Mouse (Mus musculus) heart, postnatal 36 days (tissue): ENCODE data around the gene Alg9. TPM values are rescaled to one million over a fixed set of nuclear protein-coding genes. Genes with fewer than 3 reads are reported as not detected.
A peak's percentile ranks its signal among the peaks of the same experiment; 100 is the strongest.

Experiments
- DNase-seq, 2 experiments: peaks; one replicate each; pipeline ENCODE4 v3.0.0; 2021 to 2022
- intact Hi-C: fragments of 180-260 bp; cut with DNase I; formaldehyde crosslinking; loops from one replicate; pipeline ENCODE4 v1.15.1; 2025
- total RNA-seq, 2 experiments: library from RNA; stranded (reverse); gene quantifications; 2 replicates each; pipeline ENCODE4 v1.2.3; 2021

Alg9 gene
- total RNA-seq, 2 experiments from 2014 or later, result 8.9 to 10.0 TPM

DNA sequence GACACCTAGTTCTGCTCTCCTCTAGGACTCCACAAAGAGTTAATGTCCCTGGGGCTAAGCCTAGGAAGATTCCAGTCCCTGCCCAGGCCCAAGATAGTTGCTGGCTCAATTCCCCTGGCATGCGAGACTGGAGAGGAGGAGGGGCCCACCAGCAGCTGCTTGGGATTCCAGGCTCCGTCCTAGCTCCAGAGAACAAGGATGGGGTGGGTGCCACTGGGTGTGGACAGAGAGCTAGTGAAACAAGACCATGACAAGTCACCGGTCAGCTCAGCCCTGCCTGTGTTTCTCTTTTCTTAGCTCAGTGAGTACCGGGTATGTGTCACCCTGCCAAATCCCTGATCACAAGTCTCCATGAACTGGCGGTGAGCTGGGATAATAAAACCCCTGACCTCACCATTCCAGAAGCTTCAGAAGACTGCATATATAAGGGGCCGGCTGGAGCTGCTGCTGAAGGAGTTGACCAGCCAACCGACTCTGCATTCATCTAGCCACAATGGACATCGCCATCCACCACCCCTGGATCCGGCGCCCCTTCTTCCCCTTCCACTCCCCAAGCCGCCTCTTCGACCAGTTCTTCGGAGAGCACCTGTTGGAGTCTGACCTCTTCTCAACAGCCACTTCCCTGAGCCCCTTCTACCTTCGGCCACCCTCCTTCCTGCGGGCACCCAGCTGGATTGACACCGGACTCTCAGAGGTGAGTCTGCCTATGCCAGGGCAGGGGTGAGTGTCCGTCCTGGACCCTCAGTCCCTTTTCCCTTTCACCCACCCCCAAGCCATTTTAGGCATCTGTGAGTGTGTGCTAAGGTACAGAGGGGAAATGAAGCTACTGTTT is 21.8 kb upstream of the Alg9 start:
- intact Hi-C loops, result no loop called here
- peak; percentile 82 to 85 for DNase-seq

DNA sequence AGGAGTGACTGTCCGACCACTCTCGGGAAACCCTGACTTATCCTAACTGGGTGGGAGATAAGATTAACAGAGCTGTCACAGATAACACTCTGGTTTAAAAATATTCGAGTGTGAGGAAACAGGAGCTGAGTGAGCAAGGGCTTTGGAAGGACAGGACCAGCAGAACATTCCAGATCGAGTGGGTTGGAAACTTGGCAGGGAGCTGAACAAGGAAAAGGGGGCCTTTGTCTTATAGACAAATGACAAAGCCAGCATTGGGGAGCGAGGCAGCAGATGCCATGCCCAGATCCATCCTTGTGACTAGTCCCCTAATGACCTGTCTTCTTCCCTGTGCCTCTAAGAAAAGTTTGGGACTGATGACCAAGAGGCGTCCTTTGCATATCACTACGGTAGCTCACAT is 20.9 kb upstream of the Alg9 start:
- intact Hi-C loops, result no loop called here
- peak in 1 of 2 experiments; percentile 32 for DNase-seq

DNA sequence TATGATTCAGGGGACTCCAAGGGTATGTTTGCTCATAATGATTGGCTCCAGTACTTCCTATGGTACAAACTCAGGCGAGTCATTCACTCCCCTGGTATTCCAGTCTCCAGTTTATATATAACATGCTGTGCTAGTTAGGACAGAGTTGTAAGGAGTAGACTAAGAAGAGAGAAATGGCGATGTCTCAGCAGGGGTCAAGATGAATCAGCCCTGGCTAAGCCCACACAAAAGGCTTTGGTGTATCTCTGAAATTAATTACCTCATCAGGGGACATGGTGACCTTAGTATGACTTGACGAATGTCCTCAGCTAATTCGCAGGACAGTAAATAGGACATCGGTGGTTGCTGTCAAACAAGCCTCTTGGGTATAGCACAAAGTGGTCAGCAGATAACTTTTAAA is 18.1 kb upstream of the Alg9 start:
- DNase-seq, result no peak

DNA sequence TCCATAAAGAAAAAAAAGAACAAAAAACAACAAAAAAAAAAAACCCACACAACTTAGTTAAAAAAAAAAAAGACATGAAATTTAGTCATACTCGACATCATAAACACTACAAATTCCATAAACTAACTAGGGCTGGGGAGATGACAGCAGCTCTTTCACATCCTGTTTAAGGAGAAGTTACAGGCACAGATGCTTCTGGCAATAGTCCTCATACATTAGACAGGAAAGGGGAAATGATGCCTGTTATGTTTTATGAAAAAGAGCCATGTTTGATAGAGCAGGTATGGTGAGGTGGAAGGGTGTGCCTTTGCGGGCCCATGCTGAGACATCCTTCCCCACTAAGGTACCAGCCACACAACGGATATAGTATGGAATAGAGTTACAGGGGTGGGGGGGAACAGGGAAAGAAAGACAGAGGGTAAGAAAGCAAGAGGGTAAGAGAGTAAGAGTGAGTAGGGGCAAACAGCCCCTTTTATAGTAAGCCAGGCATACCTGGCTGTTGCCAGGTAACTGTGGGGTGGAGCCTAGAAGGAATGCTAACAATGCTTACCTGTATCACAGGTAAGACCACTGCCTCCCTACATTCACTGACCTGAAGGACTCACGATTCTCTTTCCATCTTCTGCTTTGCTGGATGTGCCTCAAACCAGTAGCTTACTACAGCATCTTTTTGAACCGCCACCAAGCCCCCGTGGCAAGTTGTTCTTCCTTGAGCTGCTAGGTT is 13.1 kb upstream of the Alg9 start:
- intact Hi-C loops, result loop anchor here (10.0 kb wide), 1 partner anchor 317 kb away; no protein-coding TSS in a partner anchor
- DNase-seq, result no peak

More for the DNA sequence above, 18.1 kb upstream of the Alg9 start:
- intact Hi-C loops, result no loop called here

DNA sequence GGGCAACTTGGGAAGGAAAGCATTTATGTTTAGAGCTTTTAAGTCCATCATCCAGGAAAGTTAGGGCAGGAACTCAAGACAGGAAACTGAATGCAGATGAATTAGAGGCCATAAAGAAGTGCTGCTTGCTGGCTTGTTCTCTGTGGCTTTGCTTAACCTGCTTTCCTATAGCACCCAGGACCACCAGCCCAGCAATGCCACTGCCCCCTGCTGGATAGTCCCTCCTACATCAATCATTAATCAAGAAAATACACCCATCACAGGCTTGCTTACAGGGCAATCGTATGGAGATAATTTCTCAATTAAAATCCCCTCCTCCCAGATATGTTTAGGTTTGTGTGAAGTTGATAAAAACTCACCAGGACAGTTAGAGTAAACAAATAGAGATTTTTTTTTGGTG is 11.5 kb upstream of the Alg9 start:
- intact Hi-C loops, result loop anchor here (10.0 kb wide), 1 partner anchor 319 kb away; no protein-coding TSS in a partner anchor

DNA sequence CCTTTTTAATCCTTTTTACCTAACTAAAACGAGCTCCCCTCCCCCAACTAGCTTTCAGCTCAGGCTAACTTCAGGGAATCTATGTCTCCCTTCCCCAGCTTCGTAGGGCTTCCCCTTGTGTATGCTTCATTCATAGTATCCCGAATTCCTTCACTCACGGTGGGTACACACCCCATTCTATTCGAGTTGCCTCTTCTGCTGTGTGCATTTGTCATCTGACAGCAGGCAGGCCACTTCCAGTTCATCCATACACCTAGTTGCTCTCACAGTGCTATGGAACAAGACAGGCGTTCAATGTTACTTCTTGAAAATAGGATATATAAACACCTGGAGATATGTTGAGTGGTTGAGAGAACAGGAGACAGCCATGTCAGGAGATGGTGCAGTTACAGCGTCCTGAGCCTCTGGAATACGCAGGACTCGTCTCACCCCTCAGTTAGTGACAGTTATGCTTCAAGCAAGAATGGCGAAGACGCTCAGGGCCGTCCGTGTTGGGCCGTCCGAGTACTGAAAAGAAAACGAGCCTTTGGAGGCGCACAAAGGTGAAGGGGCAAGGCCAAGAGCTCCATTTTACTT is 7.2 kb upstream of the Alg9 start:
- no peak for DNase-seq
- intact Hi-C loops, result loop anchor here (2.0 to 10.0 kb wide), 5 partner anchors 40 to 323 kb away; partner anchors contain the start of genes Dlat, Nkapd1 and Pih1d2

More for the DNA sequence above, 11.5 kb upstream of the Alg9 start:
- DNase-seq, result no peak

DNA sequence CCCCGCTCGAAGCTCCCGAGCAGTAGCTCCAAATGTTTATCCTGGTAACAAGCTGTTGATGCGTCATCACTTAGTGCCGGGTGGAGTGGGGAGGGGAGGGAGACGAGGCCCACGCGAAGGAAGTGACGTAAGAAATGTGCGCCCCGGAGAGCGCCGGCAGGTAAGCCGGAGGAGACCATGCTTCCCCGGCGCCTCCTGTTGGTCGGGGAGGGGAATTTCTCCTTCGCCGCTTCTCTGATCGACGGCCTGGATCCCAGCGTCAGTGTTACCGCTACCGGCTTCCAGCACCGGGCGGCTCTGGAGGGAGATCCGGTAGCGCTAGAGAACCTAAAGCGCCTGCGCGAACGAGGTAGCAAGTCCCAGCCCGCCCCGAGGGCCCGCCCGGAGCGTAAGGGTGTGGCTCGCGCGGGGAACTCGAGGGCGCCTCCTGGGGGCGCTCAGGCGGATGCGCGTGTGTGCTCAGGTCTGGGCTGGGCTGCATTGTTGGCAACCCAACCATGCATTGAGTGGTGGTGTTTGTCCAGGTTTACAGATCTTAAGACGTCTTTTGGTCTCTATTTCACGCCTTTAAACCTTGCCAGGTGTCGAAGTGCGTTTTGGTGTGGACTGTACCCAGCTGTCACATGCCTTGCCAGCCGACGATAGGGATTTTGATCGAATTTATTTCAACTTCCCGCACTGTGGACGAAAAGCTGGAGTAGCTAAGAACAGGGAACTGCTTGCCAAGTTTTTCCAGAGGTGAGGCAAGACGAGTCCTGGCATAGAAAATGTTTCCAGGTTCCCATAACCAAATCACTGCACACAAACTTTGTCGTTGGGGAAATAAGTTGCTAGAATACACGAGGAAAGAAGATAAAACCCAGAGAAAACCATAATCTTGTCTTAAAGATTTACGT is 6.5 kb upstream of the Alg9 start, which contains the start of gene Fdxacb1:
Gene Fdxacb1, plus strand, starts transcription at position 130 of the 896 bp plus-strand sequence.
- DNase-seq, result peak; percentile 97 to 99
- intact Hi-C loops, result loop anchor here (2.0 to 10.0 kb wide), 5 partner anchors 41 to 324 kb away; partner anchors contain the start of genes Dlat, Nkapd1 and Pih1d2

DNA sequence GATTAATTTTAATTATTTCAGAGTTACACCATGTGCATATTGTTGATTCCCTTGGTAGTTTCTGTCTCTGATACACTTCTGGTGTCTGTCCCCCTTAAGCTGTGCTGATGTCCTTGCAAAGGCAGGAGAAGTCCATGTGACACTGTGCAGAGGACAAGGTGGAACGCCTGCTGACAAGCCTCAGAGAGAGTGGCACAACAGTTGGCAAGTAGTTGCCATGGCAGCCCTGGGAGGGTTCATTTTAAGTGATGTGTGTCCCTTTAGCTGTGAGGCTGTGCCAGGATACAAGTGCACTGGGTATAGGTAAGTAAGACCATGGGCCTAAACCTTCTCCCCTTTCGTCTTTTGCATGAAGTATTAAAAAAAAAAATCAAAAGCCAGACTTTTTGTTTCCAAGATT is 4.8 kb upstream of the Alg9 start:
- intact Hi-C loops, result no loop called here
- DNase-seq, result no peak

DNA sequence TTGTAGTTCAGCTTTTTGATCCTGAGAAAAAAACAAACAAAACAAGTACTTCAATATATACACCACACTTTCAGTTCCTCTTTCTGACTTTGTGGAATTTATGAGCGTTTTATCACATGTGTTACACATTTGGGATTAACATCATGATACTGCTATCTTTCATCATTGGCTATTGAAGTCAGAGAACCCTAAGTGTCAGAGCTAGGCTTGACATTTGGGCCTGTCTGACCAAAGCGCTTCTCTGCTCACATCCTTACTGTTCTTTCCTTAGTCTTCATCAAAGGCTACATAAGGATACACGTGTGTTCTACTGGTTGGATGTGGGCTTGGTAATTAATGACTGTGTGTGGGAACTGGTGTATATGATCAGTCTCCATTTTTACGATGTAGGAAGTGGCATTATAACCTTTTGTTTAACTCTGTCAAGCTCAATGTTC is 775 bp upstream of the Alg9 start:
- intact Hi-C loops, result no loop called here

DNA sequence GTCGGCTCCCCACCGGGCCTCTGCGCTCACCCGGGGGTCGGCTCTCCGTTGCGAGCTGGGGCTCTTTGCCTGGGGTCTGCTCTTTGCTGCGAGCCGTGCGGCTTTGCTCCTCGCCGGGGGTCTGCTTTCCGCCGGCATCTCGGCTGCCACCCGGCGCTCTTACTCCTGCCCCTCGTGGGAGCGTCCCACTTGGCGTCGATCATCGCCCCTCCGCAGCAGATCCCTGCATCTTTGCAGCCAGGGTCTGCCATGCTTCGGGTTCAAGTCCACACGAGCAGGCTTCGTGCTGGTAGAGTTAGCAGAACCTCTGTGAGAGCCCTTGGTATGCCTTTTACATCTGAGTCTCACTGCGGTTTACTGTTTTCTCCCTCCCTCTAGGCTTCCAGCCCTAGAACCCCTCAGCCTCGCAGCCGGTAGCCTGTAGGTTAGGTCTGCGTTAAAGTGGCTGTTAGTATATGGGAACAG is 875 bp downstream of the Alg9 start:
- peak in 1 of 2 experiments; percentile 15 for DNase-seq

More for the DNA sequence above, 775 bp upstream of the Alg9 start:
- no peak for DNase-seq

DNA sequence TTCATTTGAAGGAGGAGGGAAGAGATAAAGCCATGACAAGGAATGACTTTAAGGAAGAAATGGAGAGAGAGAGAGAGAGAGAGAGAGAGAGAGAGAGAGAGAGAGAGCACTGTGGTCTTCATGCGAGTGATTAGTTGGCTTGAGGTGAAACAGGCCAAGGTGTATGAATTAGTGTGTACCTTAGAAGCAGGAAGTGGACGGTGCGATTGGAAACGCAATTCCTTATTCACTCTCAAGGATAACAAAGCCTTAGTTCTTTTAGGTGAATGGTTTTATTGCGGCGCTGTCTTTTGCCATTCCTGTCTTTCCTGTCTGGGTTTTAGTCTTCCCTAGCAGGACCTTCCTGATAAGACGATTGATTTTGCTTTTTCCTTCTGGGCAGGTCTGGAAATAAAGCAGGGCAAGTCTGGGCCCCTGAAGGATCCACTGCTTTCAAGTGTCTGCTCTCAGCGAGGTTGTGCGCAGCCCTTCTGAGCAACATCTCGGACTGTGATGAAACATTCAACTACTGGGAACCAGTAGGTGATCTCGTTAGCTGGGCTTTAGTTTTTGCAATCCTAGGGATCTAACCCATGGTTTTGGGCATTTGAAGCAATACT is 1.4 kb downstream of the Alg9 start:
- no peak for DNase-seq
- intact Hi-C loops, result no loop called here

More for the DNA sequence above, 875 bp downstream of the Alg9 start:
- intact Hi-C loops, result no loop called here

DNA sequence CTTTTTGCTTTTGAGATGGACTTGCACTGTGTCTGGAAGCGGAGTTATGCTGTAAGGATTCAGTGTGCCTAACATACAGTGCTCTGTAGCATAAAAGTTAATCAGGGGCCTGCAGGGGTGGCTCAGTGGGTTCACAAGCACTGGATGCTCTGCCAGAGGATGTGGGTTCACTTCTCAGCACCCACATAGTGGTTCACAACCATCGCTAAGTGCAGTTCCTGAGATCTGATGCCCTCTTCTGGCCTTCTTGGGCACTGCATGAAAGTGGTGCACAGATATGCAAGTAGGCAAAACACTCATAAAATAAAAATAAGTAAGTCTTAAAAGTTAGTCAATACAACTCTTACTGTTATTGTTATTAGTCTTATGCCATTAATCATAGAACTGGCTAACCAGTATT is 7.3 kb downstream of the Alg9 start:
- intact Hi-C loops, result no loop called here
- peak in 1 of 2 experiments; percentile 41 for DNase-seq

DNA sequence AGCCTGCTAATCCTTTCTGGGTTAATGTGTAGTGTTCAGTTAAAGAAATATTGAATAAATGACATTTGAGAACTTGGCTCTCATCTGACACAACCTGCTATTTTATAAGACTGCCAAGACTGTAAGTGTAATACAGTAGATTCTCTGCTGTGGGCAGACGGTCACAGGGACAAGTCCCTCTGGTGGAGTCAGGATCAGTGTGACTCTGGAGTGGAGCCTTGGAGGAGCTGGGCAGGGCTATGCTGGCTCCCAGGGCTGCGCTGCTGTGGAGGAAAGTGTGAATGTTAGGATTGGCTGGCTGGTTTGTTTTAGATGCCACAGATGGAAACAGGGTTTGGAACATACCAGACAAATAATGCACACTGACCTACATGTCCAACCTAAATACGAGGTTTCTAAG is 20.4 kb downstream of the Alg9 start:
- intact Hi-C loops, result no loop called here
- no peak for DNase-seq

DNA sequence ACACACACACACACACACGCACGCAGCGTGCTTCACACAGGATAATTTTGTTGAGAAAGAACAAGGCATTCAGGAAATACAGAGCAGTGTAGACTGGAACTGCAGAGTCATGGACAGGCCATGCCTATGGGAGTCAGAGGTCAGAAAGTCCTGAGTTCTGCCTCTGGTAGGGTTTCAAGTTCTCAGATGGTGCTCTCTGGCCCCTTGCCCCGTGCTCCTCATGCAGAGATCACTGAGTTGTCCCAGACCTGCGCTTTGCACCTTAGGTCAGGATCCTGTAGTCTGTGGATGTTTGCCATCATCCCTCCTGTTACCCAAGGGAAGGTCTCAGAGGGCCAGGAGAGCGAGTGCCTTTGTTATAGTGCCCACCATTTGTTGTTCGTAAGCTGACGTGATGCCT is 22.0 kb downstream of the Alg9 start:
- DNase-seq, result no peak
- intact Hi-C loops, result no loop called here

DNA sequence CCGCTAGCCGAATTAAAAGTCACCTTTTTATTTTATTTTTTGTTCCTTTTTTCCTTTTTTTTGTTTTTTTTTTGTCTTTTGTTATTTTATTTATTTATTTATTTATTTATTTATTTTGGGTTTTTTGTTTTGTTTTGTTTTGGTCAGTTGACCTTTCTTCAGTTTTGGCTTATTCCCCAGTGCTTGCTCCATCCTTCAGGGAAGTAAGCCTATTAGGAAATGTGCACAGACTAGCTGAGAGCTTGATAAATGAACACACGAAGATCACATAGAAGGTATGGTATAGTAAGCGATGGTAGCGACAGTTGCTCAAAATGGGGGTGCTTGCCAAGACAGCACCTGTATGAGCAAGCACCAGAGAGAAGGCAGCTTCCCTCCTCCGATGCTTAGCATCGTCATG is 22.8 kb downstream of the Alg9 start:
- DNase-seq, result no peak
- intact Hi-C loops, result no loop called here

DNA sequence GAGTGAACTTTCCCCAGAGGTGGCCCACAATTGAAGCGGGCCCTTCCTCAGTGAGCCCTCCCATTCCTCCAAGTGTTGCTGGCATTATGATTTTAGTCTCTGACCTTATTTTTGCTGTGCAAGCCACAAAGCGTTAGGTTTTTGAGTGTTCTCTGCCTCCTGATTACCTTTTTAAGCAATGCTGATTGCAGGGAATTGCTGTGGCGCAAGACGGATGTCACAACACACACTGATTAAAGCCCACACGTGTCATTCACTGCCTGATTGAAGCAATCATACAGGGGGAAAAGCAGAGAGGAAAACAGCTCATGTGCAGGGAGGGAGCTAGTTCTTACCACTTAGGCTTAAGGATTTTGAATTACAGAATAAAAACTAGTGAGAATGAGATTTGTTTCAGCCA is 23.5 kb downstream of the Alg9 start:
- no peak for DNase-seq
- intact Hi-C loops, result no loop called here

DNA sequence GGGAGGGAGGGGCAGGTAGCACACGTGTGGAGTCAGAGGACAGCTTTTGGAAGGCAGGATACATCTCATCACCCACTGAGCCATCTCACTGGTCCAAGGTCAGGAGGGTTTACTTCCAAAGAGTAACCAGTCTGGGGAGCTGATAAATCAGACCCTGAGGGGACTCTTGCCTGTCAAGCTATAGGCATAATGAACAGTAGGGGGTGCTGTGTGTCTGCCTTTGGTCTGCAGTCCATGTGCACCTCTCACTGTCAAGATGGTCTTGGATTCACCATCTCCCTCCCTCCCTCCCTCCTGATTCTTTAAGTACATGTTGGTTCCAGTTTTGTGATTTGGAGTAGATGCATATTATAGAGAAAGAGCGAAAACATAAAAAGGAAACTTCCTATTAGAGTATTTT is 26.2 kb downstream of the Alg9 start:
- intact Hi-C loops, result loop anchor here (1.0 to 2.0 kb wide), 3 partner anchors 208 to 352 kb away; partner anchors contain the start of gene Sik2
- peak; percentile 17 to 26 for DNase-seq

DNA sequence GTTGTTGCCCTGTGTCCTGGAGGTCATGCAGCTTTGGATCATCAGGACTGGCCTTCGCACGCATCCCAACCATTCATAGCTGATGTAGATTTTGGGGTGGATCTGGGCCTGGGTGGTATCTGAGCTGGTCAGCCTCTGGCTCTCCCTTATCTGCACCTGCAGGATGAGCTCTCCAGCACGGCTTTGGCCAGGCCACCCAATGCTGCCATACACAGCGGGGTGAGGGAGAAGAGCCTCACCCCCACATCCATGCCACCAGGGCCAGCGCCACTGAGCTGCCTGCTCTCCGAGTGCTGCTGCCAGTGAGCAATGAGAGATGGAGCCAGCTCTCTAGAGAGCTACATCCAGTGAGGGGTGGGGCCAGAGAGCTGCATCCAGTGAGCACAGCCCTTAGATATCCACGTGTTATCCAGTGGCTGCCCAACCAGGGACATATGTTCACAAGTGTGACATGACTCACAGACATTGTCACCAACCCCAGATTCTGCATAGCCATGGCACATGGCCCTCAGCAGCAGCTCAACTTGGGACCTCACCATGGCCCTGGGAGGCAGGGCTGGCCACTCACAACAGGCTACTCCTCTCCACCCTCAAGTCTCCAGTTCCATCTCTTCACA is 28.3 kb downstream of the Alg9 start:
- intact Hi-C loops, result no loop called here
- DNase-seq, result no peak

DNA sequence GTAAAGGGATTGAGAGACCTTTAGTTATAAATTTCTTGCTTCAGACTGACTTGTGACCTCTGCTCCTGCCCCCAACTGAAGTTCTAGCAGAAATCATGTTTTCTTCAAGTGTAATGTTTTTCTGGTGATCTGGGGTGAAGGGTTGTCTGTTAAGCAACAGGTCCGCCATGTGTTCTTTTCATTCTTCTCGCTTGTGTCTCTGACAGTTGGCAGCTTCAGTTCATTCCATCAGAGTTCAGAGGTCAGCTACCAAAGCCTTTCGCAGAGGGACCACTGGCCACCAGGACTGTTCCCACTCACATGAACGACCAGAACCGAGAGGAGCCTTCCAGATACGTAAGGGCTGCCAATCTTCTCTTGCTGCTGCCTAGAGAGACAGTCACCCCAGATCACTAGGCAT is 33.7 kb downstream of the Alg9 start:
- DNase-seq, result no peak
- intact Hi-C loops, result no loop called here
